Mouse (Mus musculus) ES-E14 (cell line): Measurements from ENCODE around the gene Rora. TPM values are rescaled to one million over a fixed set of nuclear protein-coding genes. Genes with fewer than 3 reads are reported as not detected.

Experiments used
- DNase-seq: peaks from one replicate; pipeline ENCODE4 v3.0.0-alpha.2; 2013; ENCODE audit warnings: low read depth, low spot score
- H3K27ac ChIP-seq: 2 replicates; pipeline ENCODE4 v1.5.1; 2012; ENCODE audit warnings: low read depth, mild to moderate bottlenecking, low read length, moderate library complexity, mixed read lengths; ENCODE audit not compliant: poor library complexity, insufficient read depth, severe bottlenecking
- H3K36me3 ChIP-seq: 2 replicates; pipeline ENCODE4 v1.6.1; 2012; ENCODE audit warnings: mild to moderate bottlenecking, low read length, moderate library complexity, mixed read lengths; ENCODE audit not compliant: control insufficient read depth, poor library complexity, insufficient read depth, severe bottlenecking
- H3K4me1 ChIP-seq, 2 experiments: fragments of 150-350 bp in 1 of 2; sonication (generic) in 1 of 2; 2 replicates each; pipeline ENCODE4 v1.6.1; 2012; ENCODE audit warnings: low read length in 2 of 2, mild to moderate bottlenecking in 1 of 2, mixed read lengths in 1 of 2; ENCODE audit not compliant: control insufficient read depth in 2 of 2, insufficient read depth in 2 of 2, poor library complexity in 1 of 2
- H3K4me3 ChIP-seq, 2 experiments: fragments of 150-350 bp in 1 of 2; sonication (generic) in 1 of 2; 2 replicates each; pipeline ENCODE4 v1.5.1; 2012; ENCODE audit warnings: low read length in 2 of 2, low read depth in 1 of 2, mild to moderate bottlenecking in 1 of 2, mixed read lengths in 1 of 2; ENCODE audit not compliant: insufficient read depth in 1 of 2, poor library complexity in 1 of 2, severe bottlenecking in 1 of 2
- H3K9ac ChIP-seq: 2 replicates; pipeline ENCODE4 v1.6.1; 2012; ENCODE audit warnings: low read depth, mild to moderate bottlenecking, low read length, mixed read lengths; ENCODE audit not compliant: poor library complexity, insufficient read depth, severe bottlenecking
- H3K9me3 ChIP-seq: fragments of 150-350 bp; sonication (generic); 2 replicates; pipeline ENCODE4 v1.6.1; 2012; ENCODE audit warnings: low read depth, mild to moderate bottlenecking, low read length; ENCODE audit not compliant: control insufficient read depth, insufficient read depth
- CHD2 ChIP-seq: IDR thresholded peaks from 2 replicates; pipeline ENCODE4 v1.6.1; 2014; ENCODE audit warnings: mild to moderate bottlenecking, low read depth, low read length, inconsistent platforms
- HCFC1 ChIP-seq: IDR thresholded peaks from 2 replicates; pipeline ENCODE4 v1.6.1; 2012; ENCODE audit warnings: low read length, inconsistent platforms, borderline replicate concordance; ENCODE audit not compliant: insufficient read depth
- MAFK ChIP-seq: IDR thresholded peaks from 2 replicates; pipeline ENCODE4 v1.6.1; 2014; ENCODE audit warnings: mild to moderate bottlenecking, low read depth, low read length, inconsistent platforms; ENCODE audit not compliant: insufficient read depth
- ZC3H11A ChIP-seq: IDR thresholded peaks from 2 replicates; pipeline ENCODE4 v1.6.1; 2012; ENCODE audit warnings: low read depth, mild to moderate bottlenecking, inconsistent platforms, low read length, borderline replicate concordance
- ZNF384 ChIP-seq: IDR thresholded peaks from 2 replicates; pipeline ENCODE4 v1.6.1; 2012; ENCODE audit warnings: low read depth, low read length, inconsistent platforms
- in situ Hi-C, 2 experiments: fragments of 600-800 bp; cut with MboI; formaldehyde crosslinking; loops; one replicate each; pipeline ENCODE4 v1.15.1; 2025; ENCODE audit warnings: low sequenced_read_pairs in 2 of 2, inconsistent platforms in 1 of 2; ENCODE audit not compliant: unreplicated experiment in 2 of 2
- total RNA-seq: library from RNA; depleted of rRNA; stranded (reverse); fragments of 300-350 nt; gene quantifications from 2 replicates; pipeline ENCODE4 v1.2.3, GENCODE M21; 2012

Rora gene
- total RNA-seq, 1 experiment = 2.1 TPM

DNA sequence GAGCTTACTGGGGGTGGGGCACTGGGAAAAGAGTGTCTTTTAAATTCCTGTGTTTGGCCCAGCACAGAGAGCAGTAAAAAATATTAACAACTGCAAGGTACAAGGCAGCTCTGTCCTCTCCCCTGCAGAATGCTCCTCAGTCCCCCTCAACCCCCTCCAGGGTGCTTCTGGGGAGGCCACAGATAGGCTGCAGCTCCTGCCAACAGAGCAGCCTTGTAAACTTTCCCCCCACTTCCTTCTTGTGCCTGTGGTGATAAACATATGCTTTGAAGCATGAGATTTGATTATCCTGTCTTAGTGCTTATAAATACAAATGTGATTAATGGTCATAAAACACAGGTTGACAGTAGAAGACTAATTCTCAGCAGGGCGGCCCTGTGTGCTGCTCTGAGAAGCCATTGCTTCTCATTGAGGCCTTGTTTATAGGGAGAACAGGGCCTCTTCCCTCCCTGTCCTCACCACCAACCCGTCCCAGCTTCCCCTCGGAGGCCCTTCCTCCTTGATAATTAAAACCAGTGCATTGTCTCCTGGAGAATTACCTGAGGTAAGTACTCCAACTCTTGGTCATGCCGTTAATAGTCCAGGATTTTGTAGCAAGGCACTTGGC lies 41.4 kb downstream of the Rora start:
- Histone ChIP-seq H3K36me3 (no peaks in the 10 kb centered on the region), H3K4me1 (no peaks in the 10 kb centered on the region), H3K4me3 (no peak overlapping the region), H3K27ac (no peak overlapping the region), H3K9ac (no peak overlapping the region), H3K9me3 (no peaks in the 10 kb centered on the region)
- in situ Hi-C loops = no loop called here
- TF ChIP-seq HCFC1 (no peak), CHD2 (no peak), ZNF384 (no peak), ZC3H11A (no peak), MAFK (no peak)
- no peak for DNase-seq

DNA sequence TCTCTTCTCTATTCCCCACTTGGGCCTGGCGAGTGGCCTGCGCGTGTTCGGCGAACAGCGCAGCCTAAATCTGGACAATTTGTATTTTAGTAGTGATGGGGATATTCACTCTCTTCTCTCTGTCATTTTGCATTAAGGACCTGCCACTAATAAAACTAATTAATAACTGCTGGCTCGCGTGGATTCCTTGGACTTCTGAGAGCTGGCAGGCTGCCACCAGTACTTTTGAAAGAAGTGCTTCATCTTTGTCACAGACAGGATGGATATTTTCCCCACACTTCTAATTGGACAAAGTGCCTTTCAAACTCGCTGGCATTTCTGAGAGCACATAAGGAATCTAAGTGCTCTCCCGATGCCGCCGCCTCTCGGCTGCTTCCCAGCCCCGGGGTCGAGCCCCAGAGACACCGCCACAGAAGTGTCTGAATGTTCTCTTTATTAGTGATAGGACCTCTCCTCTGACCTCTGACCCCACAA lies 41.9 kb downstream of the Rora start:
- Histone ChIP-seq H3K4me1 (no peaks in the 10 kb centered on the region), H3K9me3 (no peaks in the 10 kb centered on the region), H3K27ac (no peak overlapping the region), H3K9ac (no peak overlapping the region), H3K36me3 (no peaks in the 10 kb centered on the region), H3K4me3 (no peak overlapping the region)
- in situ Hi-C loops = no loop called here
- no peak for TF ChIP-seq HCFC1
- TF ChIP-seq ZC3H11A = no peak
- no peak for TF ChIP-seq MAFK
- TF ChIP-seq CHD2 = no peak
- no peak for TF ChIP-seq ZNF384
- DNase-seq = no peak

DNA sequence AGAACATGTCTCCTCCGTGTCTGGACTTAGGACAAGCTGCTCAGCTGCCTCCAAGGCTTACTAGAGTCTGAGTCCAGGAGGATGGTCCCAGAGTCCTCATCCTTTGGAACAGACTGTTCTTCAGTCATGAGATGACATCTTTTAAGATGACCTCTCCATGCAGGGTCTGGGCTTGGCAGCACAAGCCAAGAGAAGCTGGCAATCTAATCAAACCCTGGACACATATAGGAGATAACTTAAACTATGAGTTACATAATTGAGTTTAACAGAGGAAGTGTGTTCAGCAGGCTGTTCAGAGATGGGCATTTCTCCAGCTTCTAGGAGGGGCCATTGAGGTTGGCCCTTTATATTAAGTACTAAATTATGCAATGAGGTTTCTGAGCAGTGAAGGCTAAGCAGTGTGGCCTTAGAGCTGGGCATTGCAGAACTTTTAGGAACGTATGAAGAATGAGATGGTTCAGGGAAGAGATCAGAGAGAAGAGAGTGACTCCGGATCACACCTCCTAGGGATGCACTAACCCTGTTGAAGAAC lies 42.9 kb downstream of the Rora start:
- Histone ChIP-seq H3K4me3 (no peak overlapping the region), H3K9me3 (no peaks in the 10 kb centered on the region), H3K4me1 (no peaks in the 10 kb centered on the region), H3K36me3 (no peaks in the 10 kb centered on the region), H3K27ac (no peak overlapping the region), H3K9ac (no peak overlapping the region)
- DNase-seq = no peak
- TF ChIP-seq HCFC1 (no peak), CHD2 (no peak)
- in situ Hi-C loops = no loop called here

DNA sequence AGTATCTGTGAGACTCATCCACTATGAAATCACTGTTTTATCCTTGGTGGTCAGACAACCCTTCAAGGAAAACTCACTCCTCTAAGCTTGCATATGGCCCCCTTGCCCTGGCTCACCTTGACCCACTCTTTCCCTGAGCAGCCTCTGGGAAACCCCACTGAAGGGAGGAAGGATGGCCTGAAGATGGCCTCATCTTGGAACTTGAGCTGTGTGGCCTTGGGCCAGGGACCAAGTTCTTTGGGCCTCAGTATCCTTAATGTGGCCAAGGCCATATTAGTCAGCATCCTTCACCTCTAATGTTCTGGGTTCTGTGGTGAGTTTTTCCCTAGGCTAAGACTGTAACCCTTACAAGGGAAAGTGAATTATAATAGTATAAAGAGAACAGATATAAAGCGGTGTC lies 45.8 kb downstream of the Rora start:
- H3K27ac ChIP-seq = no peak overlapping the region
- in situ Hi-C loops = no loop called here
- no peaks in the 10 kb centered on the region for H3K4me1 ChIP-seq
- H3K9me3 ChIP-seq = no peaks in the 10 kb centered on the region
- DNase-seq = no peak
- no peak overlapping the region for H3K9ac ChIP-seq
- no peaks in the 10 kb centered on the region for H3K36me3 ChIP-seq
- H3K4me3 ChIP-seq = no peak overlapping the region
- TF ChIP-seq HCFC1 = no peak
- no peak for TF ChIP-seq ZNF384
- TF ChIP-seq MAFK = no peak
- no peak for TF ChIP-seq ZC3H11A
- no peak for TF ChIP-seq CHD2

DNA sequence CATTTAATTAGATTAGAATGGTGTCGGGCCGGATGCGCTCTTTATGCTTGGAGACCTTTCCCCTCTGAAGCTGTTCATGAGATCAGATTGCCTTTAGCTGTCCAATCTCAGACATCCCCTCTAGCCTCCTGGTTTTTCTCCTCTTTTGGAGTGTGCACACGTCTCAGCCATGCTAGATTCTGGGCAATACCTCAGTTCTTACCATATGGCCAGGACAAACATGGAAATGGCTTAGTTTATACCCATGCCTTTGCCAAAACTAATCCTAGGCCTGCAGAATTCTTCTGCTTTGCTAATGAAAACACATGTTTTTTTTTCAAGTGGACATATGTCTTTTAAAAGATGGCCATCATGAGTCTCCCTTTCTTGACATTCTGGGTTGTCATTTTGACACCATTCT lies 46.3 kb downstream of the Rora start:
- Histone ChIP-seq H3K4me1 (no peaks in the 10 kb centered on the region), H3K36me3 (no peaks in the 10 kb centered on the region), H3K4me3 (no peak overlapping the region), H3K9me3 (no peaks in the 10 kb centered on the region), H3K9ac (no peak overlapping the region), H3K27ac (no peak overlapping the region)
- in situ Hi-C loops = no loop called here
- no peak for DNase-seq
- TF ChIP-seq HCFC1 (no peak), CHD2 (no peak), ZNF384 (no peak), MAFK (no peak), ZC3H11A (no peak)
